Mouse (Mus musculus) MEL (cell line): ENCODE measurements around the gene Atp10a. TPM values are rescaled to one million over a fixed set of nuclear protein-coding genes. Genes with fewer than 3 reads are reported as not detected.

Experiments used
- DNase-seq: peaks from one replicate; pipeline ENCODE4 v3.0.0; 2011; ENCODE audit warnings: low read depth, low spot score
- H3K27ac ChIP-seq: 2 replicates; pipeline ENCODE4 v1.5.1; 2012; ENCODE audit warnings: low read depth, mild to moderate bottlenecking, control low read depth, low read length, moderate library complexity; ENCODE audit not compliant: control insufficient read depth
- H3K27me3 ChIP-seq, 2 experiments: fragments of 150-350 bp in 1 of 2; sonication (generic) in 1 of 2; 2 replicates each; pipeline ENCODE4 v1.6.1; 2012; ENCODE audit warnings: low read length in 2 of 2, mild to moderate bottlenecking in 2 of 2, improper control_type of control experiment in 1 of 2, moderate library complexity in 1 of 2; ENCODE audit not compliant: insufficient read depth in 2 of 2, control insufficient read depth in 1 of 2
- H3K36me3 ChIP-seq, 2 experiments: 2 replicates each; pipeline ENCODE4 v1.6.1; 2012 to 2014; ENCODE audit warnings: low read length in 2 of 2, improper control_type of control experiment in 1 of 2, inconsistent platforms in 1 of 2, mild to moderate bottlenecking in 1 of 2; ENCODE audit not compliant: insufficient read depth in 2 of 2, control insufficient read depth in 1 of 2
- H3K4me1 ChIP-seq, 2 experiments: fragments of 150-350 bp in 1 of 2; sonication (generic) in 1 of 2; 2 replicates each; pipeline ENCODE4 v1.6.1; 2012; ENCODE audit warnings: low read length in 2 of 2, improper control_type of control experiment in 1 of 2, mild to moderate bottlenecking in 1 of 2; ENCODE audit not compliant: insufficient read depth in 2 of 2, control insufficient read depth in 1 of 2
- H3K4me3 ChIP-seq, 2 experiments: fragments of 150-350 bp in 1 of 2; sonication (generic) in 1 of 2; 2 replicates each; pipeline ENCODE4 v1.5.1; 2012; ENCODE audit warnings: low read depth in 2 of 2, low read length in 2 of 2, mild to moderate bottlenecking in 2 of 2, moderate library complexity in 2 of 2, control low read depth in 1 of 2, improper control_type of control experiment in 1 of 2; ENCODE audit not compliant: control insufficient read depth in 1 of 2, insufficient read depth in 1 of 2
- H3K79me2 ChIP-seq: 2 replicates; pipeline ENCODE4 v1.6.1; 2012; ENCODE audit warnings: mild to moderate bottlenecking, low read length, moderate library complexity; ENCODE audit not compliant: control insufficient read depth, poor library complexity, insufficient read depth
- H3K9ac ChIP-seq: 2 replicates; pipeline ENCODE4 v1.6.1; 2012; ENCODE audit warnings: low read depth, mild to moderate bottlenecking, control low read depth, low read length, moderate library complexity; ENCODE audit not compliant: control insufficient read depth, poor library complexity, severe bottlenecking
- H3K9me3 ChIP-seq: fragments of 150-350 bp; sonication (generic); replicated peaks from 2 replicates; pipeline ENCODE4 v1.6.1; 2012; ENCODE audit warnings: mild to moderate bottlenecking, low read length, improper control_type of control experiment, moderate library complexity; ENCODE audit not compliant: insufficient read depth
- BHLHE40 ChIP-seq: IDR thresholded peaks from 2 replicates; pipeline ENCODE4 v1.6.1; 2012; ENCODE audit warnings: low read depth, mild to moderate bottlenecking, inconsistent platforms, low read length, improper control_type of control experiment, borderline replicate concordance
- CHD1 ChIP-seq: IDR thresholded peaks from 2 replicates; pipeline ENCODE4 v1.6.1; 2012; ENCODE audit warnings: low read depth, mild to moderate bottlenecking, inconsistent platforms, low read length, improper control_type of control experiment
- CHD2 ChIP-seq: IDR thresholded peaks from 2 replicates; pipeline ENCODE4 v1.6.1; 2011; ENCODE audit warnings: low read length, improper control_type of control experiment
- E2F4 ChIP-seq: IDR thresholded peaks from 2 replicates; pipeline ENCODE4 v1.6.1; 2011; ENCODE audit warnings: low read depth, low read length, improper control_type of control experiment, borderline replicate concordance
- ETS1 ChIP-seq: IDR thresholded peaks from 2 replicates; pipeline ENCODE4 v1.6.1; 2012; ENCODE audit warnings: low read depth, mild to moderate bottlenecking, inconsistent platforms, low read length, improper control_type of control experiment, moderate library complexity
- GATA1 ChIP-seq: IDR thresholded peaks from 2 replicates; pipeline ENCODE4 v1.6.1; 2011; ENCODE audit warnings: low read depth, low read length, improper control_type of control experiment
- MAZ ChIP-seq: IDR thresholded peaks from 2 replicates; pipeline ENCODE4 v1.6.1; 2012; ENCODE audit warnings: low read depth, mild to moderate bottlenecking, inconsistent platforms, low read length, improper control_type of control experiment
- MEF2A ChIP-seq: IDR thresholded peaks from 2 replicates; pipeline ENCODE4 v1.6.1; 2014; ENCODE audit warnings: low read depth, mild to moderate bottlenecking, inconsistent platforms, low read length, improper control_type of control experiment; ENCODE audit not compliant: poor library complexity, insufficient replicate concordance, severe bottlenecking; ENCODE audit errors: extremely low read depth
- MXI1 ChIP-seq: IDR thresholded peaks from 2 replicates; pipeline ENCODE4 v1.6.1; 2011; ENCODE audit warnings: mild to moderate bottlenecking, low read depth, low read length, improper control_type of control experiment
- MYC ChIP-seq: IDR thresholded peaks from 2 replicates; pipeline ENCODE4 v1.6.1; 2011; ENCODE audit warnings: low read depth, mild to moderate bottlenecking, low read length, improper control_type of control experiment, moderate library complexity
- NELFE ChIP-seq: IDR thresholded peaks from 2 replicates; pipeline ENCODE4 v1.6.1; 2011; ENCODE audit warnings: low read depth, low read length, improper control_type of control experiment
- NRF1 ChIP-seq: IDR thresholded peaks from 2 replicates; pipeline ENCODE4 v1.6.1; 2014; ENCODE audit warnings: low read depth, mild to moderate bottlenecking, inconsistent platforms, low read length, improper control_type of control experiment, moderate library complexity; ENCODE audit not compliant: poor library complexity, insufficient read depth, severe bottlenecking
- POLR2A ChIP-seq, 2 experiments: IDR thresholded peaks; 2 replicates each; pipeline ENCODE4 v1.6.1; 2011 to 2012; ENCODE audit warnings: low read length in 2 of 2, mild to moderate bottlenecking in 2 of 2, control low read depth in 1 of 2, improper control_type of control experiment in 1 of 2, low read depth in 1 of 2, moderate library complexity in 1 of 2; ENCODE audit not compliant: control insufficient read depth in 1 of 2, insufficient read depth in 1 of 2, poor library complexity in 1 of 2
- POLR2AphosphoS2 ChIP-seq: IDR thresholded peaks from 2 replicates; pipeline ENCODE4 v1.6.1; 2011; ENCODE audit warnings: low read length, improper control_type of control experiment
- RCOR1 ChIP-seq: IDR thresholded peaks from 2 replicates; pipeline ENCODE4 v1.6.1; 2012; ENCODE audit warnings: low read depth, mild to moderate bottlenecking, inconsistent platforms, low read length, improper control_type of control experiment
- UBTF ChIP-seq: IDR thresholded peaks from 2 replicates; pipeline ENCODE4 v1.6.1; 2012; ENCODE audit warnings: low read depth, mild to moderate bottlenecking, inconsistent platforms, low read length, improper control_type of control experiment, moderate library complexity, borderline replicate concordance; ENCODE audit not compliant: insufficient read depth
- USF2 ChIP-seq, 2 experiments: IDR thresholded peaks; 2 replicates each; pipeline ENCODE4 v1.6.1; 2011 to 2012; ENCODE audit warnings: improper control_type of control experiment in 2 of 2, low read length in 2 of 2, borderline replicate concordance in 1 of 2, inconsistent platforms in 1 of 2, low read depth in 1 of 2, mild to moderate bottlenecking in 1 of 2; ENCODE audit not compliant: insufficient read depth in 1 of 2
- ZC3H11A ChIP-seq: IDR thresholded peaks from 2 replicates; pipeline ENCODE4 v1.6.1; 2012; ENCODE audit warnings: low read depth, mild to moderate bottlenecking, inconsistent platforms, low read length, improper control_type of control experiment
- ZMIZ1 ChIP-seq: IDR thresholded peaks from 2 replicates; pipeline ENCODE4 v1.6.1; 2012; ENCODE audit warnings: low read depth, mild to moderate bottlenecking, inconsistent platforms, low read length, improper control_type of control experiment, moderate library complexity
- ZNF384 ChIP-seq: IDR thresholded peaks from 2 replicates; pipeline ENCODE4 v1.6.1; 2012; ENCODE audit warnings: low read depth, mild to moderate bottlenecking, inconsistent platforms, low read length, improper control_type of control experiment
- polyA plus RNA-seq, 2 experiments: library from polyadenylated mRNA; stranded (reverse) in 1 of 2; unstranded in 1 of 2; fragments of >175 nt in 1 of 2; fragments of >200 nt in 1 of 2; gene quantifications; 2 replicates each; pipeline versions ENCODE4 v1.2.1 to v1.2.4; 2012; ENCODE audit warnings: low replicate concordance in 2 of 2, low read depth in 1 of 2; ENCODE audit not compliant: insufficient read length in 2 of 2, insufficient read depth in 1 of 2, missing spikeins in 1 of 2
- total RNA-seq: library from RNA; depleted of rRNA; stranded (reverse); fragments of 300-350 nt; gene quantifications from 2 replicates; pipeline ENCODE4 v1.2.3, GENCODE M21; 2012

Atp10a gene
- total and polyA plus RNA-seq, 3 experiments = not detected

- Histone ChIP-seq H3K9ac (no peak overlapping the region), H3K36me3 (no peaks in the 10 kb centered on the region), H3K4me1 (no peaks in the 10 kb centered on the region), H3K27ac (no peak overlapping the region), H3K27me3 (no peaks in the 10 kb centered on the region), H3K79me2 (no peaks in the 10 kb centered on the region), H3K9me3 (no peaks in the 10 kb centered on the region), H3K4me3 (no peak overlapping the region)
- DNase-seq = no peak
- no peak for TF ChIP-seq NELFE
- no peak for TF ChIP-seq ETS1
- no peak for TF ChIP-seq CHD1
- no peak for TF ChIP-seq MAZ
- TF ChIP-seq ZMIZ1 = no peak
- TF ChIP-seq CHD2 = no peak
- TF ChIP-seq MEF2A = no peak
- no peak for TF ChIP-seq USF2 (IDR thresholded peaks at IDR 0.05; ENCODE audit: borderline replicate concordance in 1 of 2, insufficient read depth in 1 of 2, low read depth in 1 of 2, low read length in 2 of 2)
- TF ChIP-seq GATA1 = no peak
- no peak for TF ChIP-seq BHLHE40
- no peak for TF ChIP-seq UBTF
- TF ChIP-seq E2F4 = no peak
- TF ChIP-seq ZNF384 = no peak
- TF ChIP-seq ZC3H11A = no peak
- no peak for TF ChIP-seq NRF1
These were observed 77.5 kb downstream of the Atp10a start for GRCm38 (mm10) chr7:58733490-58733901.

GRCm38 (mm10) chr7:58736841-58737547 is 81.0 kb downstream of the Atp10a start:
- TF ChIP-seq RCOR1 (no peak), MXI1 (no peak), POLR2AphosphoS2 (no peak), USF2 (IDR thresholded peaks at IDR 0.05; ENCODE audit: borderline replicate concordance in 1 of 2, insufficient read depth in 1 of 2, low read depth in 1 of 2, low read length in 2 of 2) (no peak), POLR2A (IDR thresholded peaks at IDR 0.05; ENCODE audit: control insufficient read depth in 1 of 2, insufficient read depth in 1 of 2, low read depth in 1 of 2, low read length in 2 of 2, poor library complexity in 1 of 2) (no peak), MYC (no peak)
- Histone ChIP-seq H3K9ac (no peak overlapping the region), H3K4me1 (no peaks in the 10 kb centered on the region), H3K27me3 (no peaks in the 10 kb centered on the region), H3K4me3 (no peak overlapping the region), H3K27ac (no peak overlapping the region), H3K9me3 (no peaks in the 10 kb centered on the region), H3K79me2 (no peaks in the 10 kb centered on the region), H3K36me3 (no peaks in the 10 kb centered on the region)
- DNase-seq = no peak
